Mouse (Mus musculus) layer of hippocampus, adult 8-10 months (tissue): ENCODE data around the gene Olfr116. TPM values are rescaled to one million over a fixed set of nuclear protein-coding genes. Genes with fewer than 3 reads are reported as not detected.

ENCODE experiments used
- DNase-seq, 2 experiments: peaks; one replicate each; pipeline ENCODE4 v3.0.0; 2022; ENCODE audit warnings: low spot score in 2 of 2
- total RNA-seq, 4 experiments: library from RNA; stranded (reverse); gene quantifications; 2 replicates each; pipeline ENCODE4 v1.2.4; 2022

Olfr116 gene
- total RNA-seq, result not detected

GRCm38 (mm10) chr17:37627009-37627408 lies at the start of gene Olfr116, which contains the start of gene Olfr115:
Gene Olfr116, minus strand, starts transcription at chr17:37627199.
Gene Olfr115, minus strand, starts transcription at chr17:37627109.
- no peak for DNase-seq

- no peak for DNase-seq
Measured at GRCm38 (mm10) chr17:37666688-37667087, 39.7 kb upstream of the Olfr116 start, which contains the start of gene Olfr118. Gene Olfr118, plus strand, starts transcription at chr17:37666988.

GRCm38 (mm10) chr17:37663682-37664081 lies 36.7 kb upstream of the Olfr116 start, which contains the start of gene Olfr117:
Gene Olfr117, minus strand, starts transcription at chr17:37663782.
- no peak for DNase-seq

GRCm38 (mm10) chr17:37592643-37593042 lies 34.4 kb downstream of the Olfr116 start, which contains the start of gene Olfr114:
Gene Olfr114, minus strand, starts transcription at chr17:37592743.
- no peak for DNase-seq

GRCm38 (mm10) chr17:37577563-37577962 lies 49.4 kb downstream of the Olfr116 start, which contains the start of gene Olfr113:
Gene Olfr113, minus strand, starts transcription at chr17:37577663.
- DNase-seq, result no peak

Other genes with a start within 250 kb of the Olfr116 start
- gene Olfr105-ps, start 248.2 kb downstream of the Olfr116 start, total RNA-seq, result not detected
- gene Olfr106-ps, start 236.8 kb downstream of the Olfr116 start, total RNA-seq, result not detected
- not detected for gene Olfr107, start 228.0 kb downstream of the Olfr116 start, total RNA-seq
- gene Olfr108, start 181.7 kb downstream of the Olfr116 start, total RNA-seq, result not detected
- not detected for gene Olfr109, start 168.3 kb downstream of the Olfr116 start, total RNA-seq
- not detected for gene H2-M2, start 143.6 kb downstream of the Olfr116 start, total RNA-seq
- 1 to 10 TPM in 2 of 4 experiments, not detected in 2; 1.8 to 2.5 TPM for gene Olfr110, start 134.7 kb downstream of the Olfr116 start, total RNA-seq
- gene Olfr111, start 119.2 kb downstream of the Olfr116 start, total RNA-seq, result 1 to 10 TPM in 2 of 4 experiments, not detected in 2; 4.8 to 5.5 TPM
- gene Olfr112, start 57.7 kb downstream of the Olfr116 start, total RNA-seq, result not detected
- not detected for gene Olfr113, start 49.5 kb downstream of the Olfr116 start, total RNA-seq
- not detected for gene Olfr114, start 34.5 kb downstream of the Olfr116 start, total RNA-seq
- gene Olfr115, start 90 bp downstream of the Olfr116 start, total RNA-seq, result not detected
- not detected for gene Olfr117, start 36.6 kb upstream of the Olfr116 start, total RNA-seq
- gene Olfr118, start 39.8 kb upstream of the Olfr116 start, total RNA-seq, result not detected
- gene Olfr119, start 69.4 kb upstream of the Olfr116 start, total RNA-seq, result not detected
- gene Olfr120, start 94.6 kb upstream of the Olfr116 start, total RNA-seq, result not detected
- gene Olfr121, start 121.7 kb upstream of the Olfr116 start, total RNA-seq, result not detected
- not detected for gene Olfr122, start 141.4 kb upstream of the Olfr116 start, total RNA-seq
- not detected for gene Olfr123, start 166.3 kb upstream of the Olfr116 start, total RNA-seq
- gene Olfr124, start 172.7 kb upstream of the Olfr116 start, total RNA-seq, result not detected
- not detected for gene Olfr125, start 205.8 kb upstream of the Olfr116 start, total RNA-seq
- gene Olfr126, start 220.3 kb upstream of the Olfr116 start, total RNA-seq, result not detected